Mouse (Mus musculus) megakaryocyte, embryonic 14.5 days (primary cell): ENCODE data around the gene Skil.

ENCODE experiments used
- FLI1 ChIP-seq: IDR thresholded peaks from 2 replicates; pipeline ENCODE4 v1.6.1; 2012; ENCODE audit warnings: low read length, inconsistent platforms, mixed read lengths
- GATA1 ChIP-seq: IDR thresholded peaks from 3 replicates; pipeline ENCODE4 v1.6.1; 2012; ENCODE audit warnings: mixed read lengths, low read length, inconsistent platforms, borderline replicate concordance

GRCm38 (mm10) chr3:31161336-31161735 lies 66.5 kb downstream of the Skil start:
- TF ChIP-seq FLI1 (no peak), GATA1 (no peak)
